Mouse (Mus musculus) heart, adult 18-20 months (tissue): ENCODE data around the gene Patj. TPM values are rescaled to one million over a fixed set of nuclear protein-coding genes. Genes with fewer than 3 reads are reported as not detected.
A peak's percentile ranks its signal among the peaks of the same experiment; 100 is the strongest.
"Not testable (repeated sequence)": the region's sequence is repeated elsewhere in the genome, so short reads cannot be mapped to it uniquely, and the experiment has no call there.

Experiments
- DNase-seq, 2 experiments: peaks; one replicate each; pipeline ENCODE4 v3.0.0; 2021 to 2022; ENCODE audit warnings: mixed read lengths in 1 of 2
- total RNA-seq, 2 experiments: library from RNA; stranded (reverse); gene quantifications; 2 replicates each; pipeline ENCODE4 v1.2.3; 2021

The Patj gene
- total RNA-seq, 2 experiments from 2014 or later, result 13.0 to 16.0 TPM

DNA sequence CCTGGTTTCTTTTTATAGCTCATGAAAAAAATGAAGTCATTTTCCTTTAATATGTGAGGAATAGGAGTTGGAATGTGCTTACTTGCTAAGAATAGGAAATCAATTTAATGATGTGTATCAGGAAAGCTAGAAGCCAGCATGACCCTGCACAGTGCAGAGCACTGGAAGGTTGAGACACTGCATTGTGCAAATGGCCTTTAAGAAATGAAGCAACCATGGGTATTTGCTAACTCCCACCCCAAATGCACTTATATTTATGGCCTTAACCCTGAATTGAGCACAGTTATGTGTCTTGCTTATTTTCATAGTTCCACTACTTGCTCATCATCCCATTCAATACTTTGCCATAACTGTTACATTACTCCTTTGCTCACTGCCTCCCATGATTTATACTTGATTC, 181.7 kb downstream of the Patj start:
- no peak for DNase-seq

- no peak for DNase-seq
Measured at GRCm38 (mm10) chr4:98577957-98578541, 182.5 kb downstream of the Patj start.

DNA sequence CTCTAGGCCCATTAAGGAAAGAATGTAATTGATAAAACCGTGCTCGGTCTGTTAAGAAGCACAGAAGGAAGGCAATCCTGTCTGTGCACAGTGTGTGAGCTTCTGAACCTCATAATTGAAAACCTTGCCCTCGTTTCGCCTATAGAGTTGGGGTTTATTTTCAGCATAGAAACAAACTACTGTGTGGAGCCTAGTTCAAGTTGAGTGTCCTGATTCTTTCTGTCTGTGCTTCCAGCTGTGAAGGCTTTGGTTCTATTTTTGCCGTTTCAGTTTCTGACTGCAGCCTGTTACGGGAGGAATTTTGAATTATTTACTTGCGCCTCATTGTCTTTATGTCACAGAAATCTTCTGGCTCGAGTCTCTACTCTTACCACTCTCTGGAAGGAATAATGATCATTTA, 185.9 kb downstream of the Patj start:
- no peak for DNase-seq

DNA sequence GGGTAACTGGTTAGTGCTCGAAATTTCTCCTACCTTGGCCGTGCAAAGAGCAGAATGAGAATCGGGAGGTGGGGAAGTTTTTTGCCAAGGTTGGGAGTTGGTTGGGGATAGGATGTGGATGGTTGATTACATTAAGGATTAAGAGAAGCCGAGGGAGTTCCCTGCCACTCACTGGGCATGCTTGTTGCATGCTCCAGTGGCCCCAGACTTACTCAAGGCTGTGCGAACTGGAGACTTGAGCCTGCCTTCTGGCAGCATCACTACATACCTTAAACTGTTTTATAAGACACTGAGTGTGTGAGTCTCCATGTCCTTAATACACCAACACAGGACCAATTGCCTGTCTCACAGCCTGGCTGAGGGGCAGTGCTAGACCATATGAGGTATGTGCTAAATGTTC, 188.4 kb downstream of the Patj start:
- no peak for DNase-seq

DNA sequence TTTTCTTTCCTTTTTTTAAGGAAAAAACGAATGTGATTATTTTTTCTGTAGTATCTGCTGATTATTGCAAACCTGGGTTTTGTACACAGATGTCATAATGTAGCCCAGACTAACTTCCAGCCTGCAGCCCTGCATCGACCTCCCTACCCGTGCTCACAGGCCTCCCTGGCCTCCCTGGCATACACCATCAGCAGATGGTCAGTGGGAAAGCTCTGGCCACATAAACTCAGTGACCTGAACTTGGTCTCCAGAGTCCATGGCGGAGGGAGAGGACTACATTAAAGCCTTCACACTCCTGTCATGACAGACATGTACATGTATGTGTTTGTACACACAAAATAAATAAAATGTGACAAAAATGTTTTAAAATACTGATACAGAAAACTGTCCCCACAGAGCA, 190.7 kb downstream of the Patj start:
- DNase-seq, result no peak

DNA sequence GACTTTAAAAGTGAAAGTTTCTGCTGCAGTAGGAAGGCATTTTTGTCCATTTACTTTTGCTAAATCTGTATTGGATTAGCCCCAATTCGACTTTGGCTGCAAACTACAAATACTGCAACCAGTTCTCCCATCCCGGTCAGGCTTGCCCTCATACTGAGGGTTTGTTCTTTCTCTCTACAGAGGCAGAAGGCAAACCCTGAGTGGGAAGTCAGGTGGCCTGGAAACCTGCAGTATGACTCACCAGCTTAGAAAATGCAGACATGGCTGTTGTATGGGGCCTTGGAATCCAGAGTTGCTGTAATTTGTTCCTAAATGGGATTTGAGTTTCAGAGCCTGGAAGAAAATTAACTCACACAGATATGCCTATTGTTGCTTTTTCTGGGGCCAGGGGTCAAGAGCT, 192.1 kb downstream of the Patj start:
- DNase-seq, result no peak

GRCm38 (mm10) chr4:98593961-98594360, 198.4 kb downstream of the Patj start:
- no peak for DNase-seq

- DNase-seq, result no peak
Measured at GRCm38 (mm10) chr4:98598546-98598971, 203.0 kb downstream of the Patj start.

DNA sequence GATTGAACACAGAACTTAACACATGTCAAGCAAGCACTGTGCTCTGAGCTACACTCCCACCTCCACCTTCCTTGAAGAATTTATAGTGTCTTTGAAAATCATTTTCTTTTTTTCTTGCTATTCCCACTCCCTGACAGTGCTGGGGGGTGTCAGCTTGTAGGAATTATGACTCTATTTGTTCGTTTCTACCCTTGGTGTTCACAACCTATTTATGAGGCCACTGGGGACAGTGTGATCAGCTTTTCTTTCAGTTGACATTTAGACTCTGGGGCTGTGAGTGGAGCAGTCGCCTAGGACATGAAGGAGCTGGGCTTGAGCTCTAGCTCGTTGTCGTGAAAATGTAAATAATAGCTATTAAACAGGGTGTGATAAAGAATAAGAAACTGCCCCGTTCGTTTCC, 203.8 kb downstream of the Patj start:
- no peak for DNase-seq

DNA sequence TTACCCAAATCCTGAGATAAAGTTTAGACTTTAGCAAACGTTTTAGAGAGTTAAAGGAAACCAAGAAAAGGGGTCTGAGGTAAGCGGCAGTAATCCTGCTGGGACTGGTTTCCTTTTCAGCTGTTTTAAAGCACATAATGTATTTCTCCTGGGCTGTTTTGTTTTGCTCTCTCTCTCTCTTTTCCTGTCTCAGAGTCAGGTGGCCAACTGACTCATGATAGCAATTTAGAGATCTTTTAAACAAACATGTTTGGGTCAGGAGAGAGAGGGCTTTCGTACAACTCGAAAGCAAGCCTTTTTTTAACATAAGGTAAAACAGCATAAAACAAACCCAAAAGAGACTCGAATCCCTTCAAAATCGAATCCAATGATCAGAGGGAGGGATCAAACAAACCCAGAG, 207.5 kb downstream of the Patj start:
- DNase-seq, result no peak

GRCm38 (mm10) chr4:98610501-98610900, 214.9 kb downstream of the Patj start:
- no peak for DNase-seq

DNA sequence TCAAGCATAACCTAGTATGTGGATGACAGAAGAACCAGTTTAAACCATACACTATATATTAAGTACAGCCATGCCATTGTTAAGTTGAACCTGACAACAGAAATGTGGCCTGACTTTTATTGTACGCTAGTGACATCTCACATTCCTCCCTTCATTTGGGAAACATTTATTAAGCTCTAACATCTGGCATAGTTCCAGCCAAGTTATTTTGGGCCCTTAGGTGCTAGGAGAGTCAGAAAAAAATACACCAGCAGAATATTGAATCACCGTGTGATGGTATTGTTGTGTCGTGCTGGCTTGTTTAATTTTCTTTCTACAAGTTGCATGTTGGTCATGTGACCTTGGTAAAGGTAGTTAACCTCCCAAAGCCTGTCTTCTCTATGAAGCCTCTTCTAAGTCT, 218.8 kb downstream of the Patj start:
- DNase-seq, result no peak

- no peak for DNase-seq
Measured at GRCm38 (mm10) chr4:98619199-98619598, 223.6 kb downstream of the Patj start.

DNA sequence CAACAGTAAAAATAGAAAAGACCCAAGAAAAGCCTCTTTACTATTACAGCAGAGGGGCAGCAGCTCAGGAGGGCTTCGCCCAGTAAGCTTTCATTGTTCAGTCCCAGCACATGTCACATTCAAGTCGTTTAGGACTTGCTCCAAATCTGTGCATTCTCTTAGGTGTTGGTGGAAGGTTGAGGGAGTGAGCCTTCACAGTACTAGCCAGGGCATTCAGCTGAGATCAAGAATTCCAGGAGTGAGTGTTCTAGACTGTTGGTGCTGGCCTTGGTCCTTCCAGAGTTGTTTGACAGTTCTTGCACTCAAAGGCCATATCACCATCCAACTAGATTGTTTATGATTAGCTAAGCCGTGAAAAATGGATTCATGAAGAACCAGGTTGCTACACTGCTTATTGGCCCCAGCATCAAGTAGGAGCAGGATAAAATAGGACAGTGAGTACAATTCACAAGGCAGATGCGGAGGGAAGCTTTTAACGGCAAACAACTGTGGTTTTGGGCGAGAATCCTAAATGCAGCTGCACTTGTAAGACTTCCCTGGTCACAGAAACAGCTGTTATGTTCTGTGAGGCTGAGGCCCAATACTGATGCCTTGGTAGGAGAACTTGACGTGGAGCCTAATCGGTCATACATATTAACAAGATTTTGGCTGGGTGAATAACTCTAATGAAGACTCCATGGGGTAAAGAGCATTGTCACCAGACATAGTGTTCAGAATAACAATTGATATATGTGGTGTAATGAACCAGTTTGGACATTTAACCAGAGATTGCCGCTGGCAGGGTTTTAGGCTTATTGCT, 225.6 kb downstream of the Patj start:
- peak; percentile 12 to 15 for DNase-seq

GRCm38 (mm10) chr4:98622180-98622579, 226.6 kb downstream of the Patj start:
- no peak for DNase-seq

- DNase-seq, result no peak
Measured at GRCm38 (mm10) chr4:98622996-98623673, 227.6 kb downstream of the Patj start.

GRCm38 (mm10) chr4:98628286-98628685, 232.7 kb downstream of the Patj start:
- DNase-seq, result no peak

- DNase-seq, result not testable (repeated sequence)
Measured at GRCm38 (mm10) chr4:98629217-98629616, 233.6 kb downstream of the Patj start.

GRCm38 (mm10) chr4:98635140-98635837, 239.7 kb downstream of the Patj start:
- DNase-seq, result no peak

- DNase-seq, result no peak
Measured at GRCm38 (mm10) chr4:98638731-98639130, 243.1 kb downstream of the Patj start.

- DNase-seq, result no peak
Measured at GRCm38 (mm10) chr4:98653650-98654049, 258.1 kb downstream of the Patj start.

DNA sequence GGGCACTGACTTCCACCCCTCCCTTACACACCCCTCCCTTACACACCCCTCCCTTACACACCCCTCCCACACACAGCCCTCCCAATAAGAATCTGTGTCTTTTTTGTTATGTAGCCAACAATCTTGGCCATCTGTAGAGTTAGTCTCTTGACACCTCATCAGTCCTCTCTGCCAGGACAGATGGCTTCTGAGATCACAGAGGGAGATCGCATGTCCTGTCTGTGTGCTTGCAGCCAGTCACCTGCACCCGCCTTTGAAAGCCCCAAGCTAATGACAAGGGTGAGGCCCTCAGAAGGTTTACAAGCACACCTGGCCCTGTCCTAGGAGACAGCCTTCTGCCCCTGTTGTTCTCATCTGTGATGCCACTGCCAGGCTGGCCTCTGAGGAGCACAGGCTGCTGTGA, 258.8 kb downstream of the Patj start:
- DNase-seq, result no peak

DNA sequence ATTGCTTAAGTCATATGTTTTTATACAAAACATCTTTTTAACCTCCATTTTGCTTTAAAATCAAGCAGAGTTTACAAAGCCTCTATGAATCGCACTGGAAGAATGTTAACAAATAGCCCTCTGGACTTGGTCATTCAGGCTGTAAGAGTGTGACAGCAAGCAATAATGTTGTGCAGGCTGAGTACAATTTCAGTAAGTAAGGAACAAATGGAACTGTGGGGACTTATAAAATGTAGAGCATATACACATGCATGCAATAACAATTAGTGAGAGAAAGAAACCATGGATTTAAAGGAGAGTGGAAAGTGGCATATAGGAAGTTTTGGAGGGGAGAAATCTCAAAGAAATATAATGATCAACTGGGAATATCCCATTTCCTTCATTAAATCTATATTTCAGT, 261.2 kb downstream of the Patj start:
- no peak for DNase-seq
